Mouse (Mus musculus): Measurements from ENCODE around the gene Ifngr2. TPM values are rescaled to one million over a fixed set of nuclear protein-coding genes. Genes with fewer than 3 reads are reported as not detected.

The Ifngr2 gene
- polyA plus RNA-seq, 1 experiment from 2014 or later = 106 TPM

DNA sequence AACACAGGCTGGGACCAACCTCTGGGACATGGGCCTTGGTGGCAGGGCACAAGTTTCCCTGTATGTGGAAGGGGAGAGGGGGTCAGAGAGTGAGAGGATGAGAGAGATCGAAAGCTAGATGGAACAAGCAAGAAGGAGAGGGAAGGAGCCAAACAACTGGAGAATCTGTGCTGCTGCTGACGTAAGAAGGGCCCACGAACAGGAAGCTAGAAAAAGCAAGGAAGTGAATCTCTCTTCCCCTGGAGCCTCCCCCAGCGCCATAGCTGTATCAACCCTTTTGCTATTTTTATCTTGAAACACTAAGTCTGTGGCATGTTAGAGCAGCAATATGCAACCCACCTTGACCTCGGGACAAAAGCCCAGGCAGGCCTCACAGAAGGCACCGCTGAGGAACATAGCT, 8.8 kb upstream of the Ifngr2 start:
- 84% methylated on average over 6 of the region's 6 CpGs for WGBS
- Histone ChIP-seq H3K4me1 (replicated peaks) (peaks cover 10% of the 10 kb centered on the region), H3K27ac (replicated peaks) (no peak overlapping the region), H3K9me3 (no peaks in the 10 kb centered on the region), H3K9ac (no peak overlapping the region), H3K36me3 (no peaks in the 10 kb centered on the region), H3K4me2 (no peak overlapping the region), H3K4me3 (no peak overlapping the region), H3K27me3 (no peaks in the 10 kb centered on the region)
- no peak for ATAC-seq (ENCODE audit: low FRiP score, low read depth)

DNA sequence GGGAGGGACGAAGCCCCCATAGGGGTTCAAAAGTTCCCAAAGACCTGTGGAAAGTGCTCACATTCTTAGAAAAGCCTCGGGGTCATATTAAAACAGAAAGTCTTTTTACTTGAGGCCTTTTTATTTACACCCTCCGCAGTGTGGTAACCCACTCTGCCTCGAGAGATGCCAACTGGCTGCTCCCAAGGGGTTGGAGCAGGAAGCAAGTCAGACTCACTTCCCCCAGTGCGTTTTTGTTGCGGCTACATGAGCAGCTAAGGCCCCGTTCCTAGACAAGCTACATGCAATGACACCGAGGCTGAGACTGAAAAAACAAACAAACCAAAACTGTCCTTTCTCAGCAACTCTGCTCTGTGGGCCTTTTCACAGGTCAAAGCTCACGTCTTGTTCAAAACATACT, 8.4 kb upstream of the Ifngr2 start:
- H3K9ac ChIP-seq = no peak overlapping the region
- no peak overlapping the region for H3K27ac ChIP-seq (replicated peaks)
- peaks cover 10% of the 10 kb centered on the region for H3K4me1 ChIP-seq (replicated peaks)

DNA sequence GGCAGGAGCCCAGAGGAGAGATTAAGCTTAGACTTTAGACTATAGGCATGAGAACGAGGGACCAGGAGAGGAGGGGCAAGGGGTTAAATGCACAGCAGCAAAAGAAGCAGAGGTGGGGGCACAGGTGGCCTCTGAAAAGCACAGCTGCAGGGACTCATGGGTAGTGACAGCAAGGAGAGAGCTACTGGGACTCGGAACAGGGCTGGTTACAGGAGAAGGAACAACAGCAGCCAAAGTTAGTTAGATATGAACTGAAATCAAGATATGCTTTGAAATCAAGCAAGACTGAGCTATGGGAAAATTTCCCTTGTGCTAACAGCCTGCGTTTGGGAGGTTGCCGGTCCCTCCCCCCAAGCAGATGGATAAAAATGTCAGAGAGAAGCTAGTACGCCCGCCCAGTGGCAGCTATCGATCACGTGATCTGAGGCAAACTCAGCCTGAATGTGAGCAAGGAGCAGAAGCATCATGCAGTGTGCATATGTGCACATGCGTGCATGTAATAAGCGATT, 5.2 kb upstream of the Ifngr2 start:
- H3K36me3 ChIP-seq = no peaks in the 10 kb centered on the region
- ATAC-seq (ENCODE audit: low FRiP score, low read depth) = peak; percentile 62; the same call in 1 of the 2 replicates
- H3K27me3 ChIP-seq = no peaks in the 10 kb centered on the region
- H3K9ac ChIP-seq = 0 out of 2 replicates have a peak overlapping the region, but pooled peaks have one; percentile 19
- H3K27ac ChIP-seq (replicated peaks) = 0 out of 2 replicates have a peak overlapping the region, but pooled peaks have one; percentile 10
- 0 out of 2 replicates have a peak overlapping the region, but pooled peaks have one; percentile 3 for H3K4me3 ChIP-seq
- H3K4me1 ChIP-seq (replicated peaks) = peaks cover 14% of the 10 kb centered on the region
- peak overlapping the region; percentile 34 for H3K4me2 ChIP-seq
- no peaks in the 10 kb centered on the region for H3K9me3 ChIP-seq
- 42% methylated on average over 10 of the region's 10 CpGs for WGBS

More for the DNA sequence above, 8.4 kb upstream of the Ifngr2 start:
- no peak for ATAC-seq (ENCODE audit: low FRiP score, low read depth)
- Histone ChIP-seq H3K9me3 (no peaks in the 10 kb centered on the region), H3K4me2 (no peak overlapping the region), H3K27me3 (no peaks in the 10 kb centered on the region), H3K4me3 (no peak overlapping the region), H3K36me3 (no peaks in the 10 kb centered on the region)
- WGBS = 79% methylated on average over 9 of the region's 9 CpGs

DNA sequence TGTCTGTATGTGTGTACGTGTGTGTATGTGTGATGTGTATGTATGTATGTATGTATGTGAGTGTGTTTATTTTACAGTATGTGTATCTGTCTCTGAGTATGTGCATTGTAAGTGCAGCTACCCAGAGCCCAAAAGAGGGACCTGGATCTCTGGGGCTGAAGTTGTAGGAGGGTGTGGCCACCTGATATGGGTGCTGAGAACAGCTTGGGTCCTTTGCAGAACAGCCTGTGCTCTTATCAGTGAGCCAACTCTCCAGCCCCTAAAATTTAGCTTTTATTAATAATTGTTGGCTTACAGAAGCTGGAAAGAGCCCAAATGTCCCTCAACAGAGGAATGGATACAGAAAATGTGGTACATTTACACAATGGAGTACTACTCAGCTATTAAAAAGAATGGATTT, 3.3 kb upstream of the Ifngr2 start:
- Histone ChIP-seq H3K27ac (replicated peaks) (no peak overlapping the region), H3K27me3 (no peaks in the 10 kb centered on the region), H3K9me3 (no peaks in the 10 kb centered on the region), H3K36me3 (no peaks in the 10 kb centered on the region), H3K4me1 (replicated peaks) (peaks cover 27% of the 10 kb centered on the region), H3K4me3 (no peak overlapping the region), H3K4me2 (no peak overlapping the region), H3K9ac (no peak overlapping the region)
- 95% methylated on average over 1 of the region's 1 CpGs for WGBS
- no peak for ATAC-seq (ENCODE audit: low FRiP score, low read depth)

DNA sequence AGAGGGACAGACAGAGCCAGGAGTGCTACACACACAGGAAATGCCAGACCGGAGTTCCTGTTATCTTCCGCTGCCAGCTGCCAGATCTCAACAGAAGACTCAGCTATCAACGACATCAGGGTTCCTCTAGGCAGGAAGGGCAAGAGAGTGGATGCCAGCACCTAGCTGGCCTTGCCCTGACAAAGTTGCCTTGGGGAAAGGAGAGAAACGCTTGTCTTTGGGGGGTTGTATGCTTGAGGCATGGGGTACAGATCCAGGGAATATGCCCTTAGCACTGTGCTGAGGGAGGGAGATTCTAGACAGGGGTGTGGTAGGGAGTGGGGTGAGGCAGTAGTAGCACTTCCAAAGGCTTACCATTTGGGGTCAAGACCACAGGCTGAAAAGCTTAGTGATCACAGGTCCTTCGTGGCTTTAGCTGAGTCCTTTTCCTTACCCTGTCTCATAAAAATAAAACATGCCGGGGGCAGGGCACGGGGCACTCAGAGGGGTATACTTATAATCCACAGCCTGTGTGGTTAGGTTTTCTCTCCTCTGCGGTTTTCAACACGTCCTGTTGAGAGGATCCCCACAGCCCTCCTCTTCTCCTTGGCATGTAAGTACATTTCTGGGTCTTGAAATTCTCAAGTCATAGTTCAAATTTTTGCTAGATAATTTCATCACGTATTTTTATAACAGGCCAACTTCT, 1.1 kb upstream of the Ifngr2 start:
- no peaks in the 10 kb centered on the region for H3K9me3 ChIP-seq
- H3K9ac ChIP-seq = no peak overlapping the region
- no peak for ATAC-seq (ENCODE audit: low FRiP score, low read depth)
- H3K27ac ChIP-seq (replicated peaks) = no peak overlapping the region
- no peaks in the 10 kb centered on the region for H3K27me3 ChIP-seq
- H3K4me1 ChIP-seq (replicated peaks) = peaks cover 41% of the 10 kb centered on the region
- no peaks in the 10 kb centered on the region for H3K36me3 ChIP-seq
- 79% methylated on average over 10 of the region's 10 CpGs for WGBS
- no peak overlapping the region for H3K4me2 ChIP-seq
- no peak overlapping the region for H3K4me3 ChIP-seq

DNA sequence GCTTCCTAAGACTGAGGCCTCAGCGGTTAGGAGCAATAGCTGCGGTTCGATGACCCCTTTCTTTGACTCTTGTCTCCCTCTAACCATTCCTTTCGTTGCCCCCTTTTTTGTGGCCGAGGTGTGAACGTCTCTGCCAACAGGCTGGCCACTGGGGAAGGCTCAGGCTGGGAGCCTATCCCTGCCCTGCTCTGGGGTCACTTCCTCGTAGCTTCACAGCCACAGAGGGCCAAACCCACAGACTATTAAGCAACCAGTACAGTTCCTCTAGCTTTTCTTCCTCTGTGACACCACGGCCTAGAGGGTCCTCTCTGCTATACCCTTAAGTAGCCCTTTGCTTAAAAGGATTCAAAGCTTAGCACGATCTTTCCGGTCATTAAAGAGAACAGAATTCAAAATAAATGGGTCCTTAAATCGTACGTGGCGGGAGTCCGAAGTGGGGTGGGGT, 459 bp upstream of the Ifngr2 start:
- H3K4me3 ChIP-seq = peak overlapping the region; percentile 89
- peak overlapping the region; percentile 69; the same call in 1 of the 2 replicates for H3K27ac ChIP-seq (replicated peaks)
- no peaks in the 10 kb centered on the region for H3K9me3 ChIP-seq

DNA sequence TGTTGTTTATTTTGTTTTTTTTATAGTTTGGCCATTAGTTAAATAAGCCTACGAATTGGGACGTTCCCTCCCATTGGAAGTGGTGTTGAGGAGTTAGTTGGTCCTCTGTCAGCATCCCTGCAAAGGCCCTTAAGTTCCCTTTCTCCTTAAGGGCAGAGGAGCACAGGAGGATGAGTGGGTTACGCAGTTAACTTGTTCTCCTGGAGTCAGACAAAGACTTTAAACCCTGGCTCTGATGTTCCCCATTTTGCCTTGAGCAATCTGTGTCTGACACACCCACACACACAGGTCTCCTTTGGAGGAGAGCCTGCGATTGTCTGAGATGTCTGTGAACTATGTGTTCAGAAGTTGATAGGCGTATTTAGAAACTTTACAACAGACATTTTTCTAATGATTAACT, 1.1 kb downstream of the Ifngr2 start:
- peak overlapping the region; percentile 89 for H3K4me3 ChIP-seq
- H3K27ac ChIP-seq (replicated peaks) = no peak overlapping the region
- 46% methylated on average over 5 of the region's 5 CpGs for WGBS
- H3K4me2 ChIP-seq = peak overlapping the region; percentile 72
- peaks cover 31% of the 10 kb centered on the region for H3K4me1 ChIP-seq (replicated peaks)
- no peaks in the 10 kb centered on the region for H3K9me3 ChIP-seq
- ATAC-seq (ENCODE audit: low FRiP score, low read depth) = no peak
- 0 out of 2 replicates have a peak overlapping the region, but pooled peaks have one; percentile 88 for H3K9ac ChIP-seq
- H3K36me3 ChIP-seq = no peaks in the 10 kb centered on the region
- H3K27me3 ChIP-seq = no peaks in the 10 kb centered on the region

More for the DNA sequence above, 459 bp upstream of the Ifngr2 start:
- no peaks in the 10 kb centered on the region for H3K27me3 ChIP-seq
- WGBS = 16% methylated on average over 14 of the region's 14 CpGs
- peak; percentile 62 for ATAC-seq (ENCODE audit: low FRiP score, low read depth)
- peak overlapping the region; percentile 88 for H3K9ac ChIP-seq
- H3K36me3 ChIP-seq = no peaks in the 10 kb centered on the region
- H3K4me1 ChIP-seq (replicated peaks) = peaks cover 39% of the 10 kb centered on the region
- H3K4me2 ChIP-seq = peak overlapping the region; percentile 72

DNA sequence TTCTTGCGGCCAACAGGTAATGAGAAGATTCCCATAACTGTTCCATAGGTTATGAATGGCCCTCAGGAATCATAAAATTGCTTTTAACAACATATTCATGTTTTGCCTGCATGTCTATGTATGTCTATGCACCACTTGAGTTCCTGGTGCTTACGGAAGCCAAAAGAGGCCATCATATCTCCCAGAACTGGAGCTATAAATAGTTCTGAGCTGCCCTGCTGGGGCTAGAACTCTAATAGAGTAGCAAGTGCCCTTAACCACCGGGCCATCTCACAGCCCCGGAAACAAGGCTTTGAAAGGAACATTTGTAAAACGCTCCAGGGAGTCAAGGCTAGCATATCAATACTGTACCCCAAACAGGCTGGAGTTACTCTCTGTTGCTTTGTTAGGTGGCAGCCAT, 1.7 kb downstream of the Ifngr2 start:
- Histone ChIP-seq H3K9ac (peak overlapping the region; percentile 16; the same call in 1 of the 2 replicates), H3K4me3 (peak overlapping the region; percentile 30), H3K27me3 (no peaks in the 10 kb centered on the region), H3K4me2 (peak overlapping the region; percentile 72), H3K27ac (replicated peaks) (no peak overlapping the region), H3K9me3 (no peaks in the 10 kb centered on the region), H3K4me1 (replicated peaks) (peaks cover 36% of the 10 kb centered on the region), H3K36me3 (no peaks in the 10 kb centered on the region)
- WGBS = 35% methylated on average over 5 of the region's 5 CpGs
- ATAC-seq (ENCODE audit: low FRiP score, low read depth) = no peak

DNA sequence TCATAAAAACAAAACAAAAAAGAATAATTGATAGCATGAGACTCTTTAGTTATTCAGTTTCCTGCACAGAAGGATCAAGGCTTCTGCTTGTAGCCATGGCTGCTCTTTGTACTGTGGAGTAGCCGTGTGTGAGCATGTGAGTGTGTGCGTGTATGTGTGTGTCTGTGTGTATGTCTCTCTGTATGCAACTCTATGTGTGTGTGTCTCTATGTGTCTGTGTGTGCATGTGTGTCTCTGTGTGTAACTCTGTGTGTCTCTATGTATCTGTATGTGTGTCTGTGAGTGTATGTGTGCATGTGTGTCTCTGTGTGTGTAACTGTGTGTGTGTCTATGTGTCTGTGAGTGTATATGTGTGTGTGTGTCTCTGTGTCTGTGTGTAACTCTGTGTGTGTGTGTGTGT, 2.1 kb downstream of the Ifngr2 start:
- no peak for ATAC-seq (ENCODE audit: low FRiP score, low read depth)
- Histone ChIP-seq H3K36me3 (no peaks in the 10 kb centered on the region), H3K9me3 (no peaks in the 10 kb centered on the region), H3K4me2 (peak overlapping the region; percentile 72), H3K4me3 (peak overlapping the region; percentile 30), H3K27me3 (no peaks in the 10 kb centered on the region), H3K9ac (peak overlapping the region; percentile 16; the same call in 1 of the 2 replicates), H3K27ac (replicated peaks) (no peak overlapping the region), H3K4me1 (replicated peaks) (peaks cover 40% of the 10 kb centered on the region)
- 59% methylated on average over 2 of the region's 2 CpGs for WGBS

DNA sequence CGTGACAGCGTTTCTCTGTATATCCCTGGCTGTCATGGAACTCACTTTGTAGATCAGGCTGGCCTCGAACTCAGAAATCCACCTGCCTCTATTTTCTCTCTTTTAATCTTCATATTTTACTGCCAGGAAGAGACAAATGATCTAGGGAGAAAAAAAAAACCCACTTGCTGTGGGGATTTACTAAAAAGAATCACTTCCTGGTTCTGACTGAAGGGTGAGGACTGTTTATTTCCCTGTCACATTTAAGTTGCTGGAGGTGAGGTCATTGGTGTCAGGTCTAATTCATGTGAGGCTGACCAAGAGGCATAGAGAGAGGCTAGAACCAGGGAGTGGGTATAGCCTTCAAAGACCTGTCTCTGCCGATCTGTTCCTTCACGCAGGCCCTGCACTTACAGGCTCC, 2.7 kb downstream of the Ifngr2 start:
- peak overlapping the region; percentile 72; the same call in 1 of the 2 replicates for H3K4me2 ChIP-seq
- no peaks in the 10 kb centered on the region for H3K9me3 ChIP-seq
- H3K9ac ChIP-seq = 0 out of 2 replicates have a peak overlapping the region, but pooled peaks have one; percentile 11
- H3K27ac ChIP-seq (replicated peaks) = no peak overlapping the region
- no peaks in the 10 kb centered on the region for H3K27me3 ChIP-seq
- H3K36me3 ChIP-seq = no peaks in the 10 kb centered on the region
- peaks cover 41% of the 10 kb centered on the region for H3K4me1 ChIP-seq (replicated peaks)
- no peak for ATAC-seq (ENCODE audit: low FRiP score, low read depth)
- 65% methylated on average over 5 of the region's 5 CpGs for WGBS
- no peak overlapping the region for H3K4me3 ChIP-seq

DNA sequence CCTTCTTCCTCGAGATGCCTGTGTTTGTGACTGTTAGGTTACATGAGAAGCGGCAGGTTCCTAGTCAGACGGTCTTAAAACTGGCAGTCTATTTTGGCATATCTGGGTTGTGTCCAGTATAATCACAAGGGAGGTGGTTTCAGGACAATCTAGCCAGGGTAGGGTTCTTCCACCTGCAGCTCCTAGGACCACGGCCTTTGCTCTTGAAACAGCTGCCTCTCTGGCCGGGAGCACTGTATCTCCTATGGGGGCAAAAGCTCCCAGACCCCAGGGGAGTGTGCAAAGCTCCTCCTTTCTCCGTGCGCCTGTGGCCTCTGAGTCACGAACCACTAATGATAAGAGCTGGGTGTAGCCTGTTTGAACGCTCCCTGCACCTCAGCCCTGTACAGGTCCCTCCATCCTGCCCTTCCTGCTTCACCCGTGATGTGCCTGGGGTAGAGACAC, 4.2 kb downstream of the Ifngr2 start:
- 81% methylated on average over 10 of the region's 10 CpGs for WGBS
- Histone ChIP-seq H3K27me3 (no peaks in the 10 kb centered on the region), H3K4me1 (replicated peaks) (peaks cover 41% of the 10 kb centered on the region), H3K9ac (no peak overlapping the region), H3K4me2 (no peak overlapping the region), H3K4me3 (no peak overlapping the region), H3K27ac (replicated peaks) (no peak overlapping the region), H3K9me3 (no peaks in the 10 kb centered on the region), H3K36me3 (peaks cover 7% of the 10 kb centered on the region)
- ATAC-seq (ENCODE audit: low FRiP score, low read depth) = no peak

DNA sequence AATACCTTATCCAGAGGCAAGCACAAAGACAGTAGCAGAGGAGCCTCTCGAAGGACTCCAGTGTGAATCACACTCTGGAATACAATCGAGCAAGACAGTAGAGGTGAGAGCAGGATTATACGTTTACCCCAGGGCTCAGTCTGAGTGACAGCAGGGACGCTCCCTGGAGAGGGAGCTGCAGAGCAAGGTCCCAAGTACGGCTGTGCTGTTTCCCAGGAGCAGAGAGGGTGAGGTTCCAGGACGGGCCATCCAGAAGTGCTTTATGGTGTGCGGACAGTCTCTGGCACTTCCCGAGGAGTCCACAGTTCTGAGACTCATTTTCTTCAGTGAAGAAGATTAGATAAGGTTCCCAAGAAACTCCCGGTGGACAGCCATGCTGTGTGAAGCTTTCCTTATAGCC, 5.2 kb downstream of the Ifngr2 start:
- Histone ChIP-seq H3K4me1 (replicated peaks) (peaks cover 36% of the 10 kb centered on the region), H3K27me3 (no peaks in the 10 kb centered on the region), H3K4me3 (no peak overlapping the region), H3K36me3 (peaks cover 7% of the 10 kb centered on the region), H3K9ac (no peak overlapping the region), H3K4me2 (no peak overlapping the region), H3K27ac (replicated peaks) (no peak overlapping the region), H3K9me3 (no peaks in the 10 kb centered on the region)
- ATAC-seq (ENCODE audit: low FRiP score, low read depth) = no peak
- 58% methylated on average over 9 of the region's 9 CpGs for WGBS

Data from hindbrain, embryonic 15.5 days (tissue).